Mouse (Mus musculus) kidney, adult 2 months (tissue): ENCODE results near the gene Nrl. TPM values are rescaled to one million over a fixed set of nuclear protein-coding genes. Genes with fewer than 3 reads are reported as not detected.
A peak's percentile ranks its signal among the peaks of the same experiment; 100 is the strongest.

Experiments
- DNase-seq: peaks from one replicate; pipeline ENCODE4 v3.0.0; 2021
- H3K27ac ChIP-seq: fragments of 200-500 bp; 2 replicates; pipeline ENCODE4 v1.5.1; 2012; ENCODE audit warnings: low read depth, low read length, control low read depth, inconsistent platforms; ENCODE audit not compliant: insufficient read depth
- H3K27me3 ChIP-seq: fragments of 200-500 bp; replicated peaks from 2 replicates; pipeline ENCODE4 v1.6.1; 2012; ENCODE audit warnings: mild to moderate bottlenecking, moderate library complexity, low read length, inconsistent platforms; ENCODE audit not compliant: control insufficient read depth, insufficient read depth
- H3K36me3 ChIP-seq: fragments of 200-500 bp; 2 replicates; pipeline ENCODE4 v1.6.1; 2012; ENCODE audit warnings: mild to moderate bottlenecking, moderate library complexity, low read length, inconsistent platforms; ENCODE audit not compliant: control insufficient read depth, insufficient read depth
- H3K4me1 ChIP-seq: fragments of 200-500 bp; 2 replicates; pipeline ENCODE4 v1.6.1; 2011; ENCODE audit warnings: low read length; ENCODE audit not compliant: control insufficient read depth, insufficient read depth
- H3K4me3 ChIP-seq: fragments of 200-500 bp; 2 replicates; pipeline ENCODE4 v1.5.1; 2011; ENCODE audit warnings: mild to moderate bottlenecking, low read depth, low read length, control low read depth; ENCODE audit not compliant: insufficient read depth
- CTCF ChIP-seq: fragments of 200-500 bp; conservative IDR thresholded peaks from 2 replicates; pipeline ENCODE4 v1.5.1; 2011; ENCODE audit warnings: low read depth, mild to moderate bottlenecking, control low read depth, low read length, moderate library complexity, mixed read lengths; ENCODE audit not compliant: insufficient read depth, insufficient read length
- POLR2A ChIP-seq: fragments of 200-500 bp; IDR thresholded peaks from one replicate; pipeline ENCODE4 v1.6.1; 2011; ENCODE audit warnings: low read depth, low read length, control low read depth
- WGBS: fragments of 180-500 bp; shearing (Covaris S2); methylation state at CpG from one replicate; pipeline ENCODE4 v1.1.7; 2018; 5-methylcytosine and 5-hydroxymethylcytosine counted together
- polyA plus RNA-seq: library from polyadenylated mRNA; depleted of rRNA; stranded (reverse); fragments of >200 nt; gene quantifications from 2 replicates; pipeline ENCODE4 v1.2.3, GENCODE M21; 2012

Nrl gene
- polyA plus RNA-seq, 1 experiment = not detected

GRCm38 (mm10) chr14:55536116-55536745 lies 11.4 kb upstream of the Nrl start:
- WGBS = 55% methylated on average over 6 of the region's 6 CpGs
- H3K27ac ChIP-seq = no peak overlapping the region
- no peaks in the 10 kb centered on the region for H3K4me1 ChIP-seq
- DNase-seq = peak; percentile 52
- H3K4me3 ChIP-seq = no peak overlapping the region
- no peaks in the 10 kb centered on the region for H3K27me3 ChIP-seq
- peak; percentile 79 for TF ChIP-seq CTCF
- TF ChIP-seq POLR2A = no peak
- H3K36me3 ChIP-seq = no peaks in the 10 kb centered on the region

GRCm38 (mm10) chr14:55527940-55528339 lies 3.2 kb upstream of the Nrl start:
- no peak for TF ChIP-seq POLR2A
- TF ChIP-seq CTCF = peak; percentile 45
- WGBS = 16% methylated on average over 3 of the region's 3 CpGs
- no peak overlapping the region for H3K4me3 ChIP-seq
- no peaks in the 10 kb centered on the region for H3K36me3 ChIP-seq
- DNase-seq = peak; percentile 58
- H3K27ac ChIP-seq = no peak overlapping the region
- no peaks in the 10 kb centered on the region for H3K4me1 ChIP-seq
- H3K27me3 ChIP-seq = no peaks in the 10 kb centered on the region

DNA sequence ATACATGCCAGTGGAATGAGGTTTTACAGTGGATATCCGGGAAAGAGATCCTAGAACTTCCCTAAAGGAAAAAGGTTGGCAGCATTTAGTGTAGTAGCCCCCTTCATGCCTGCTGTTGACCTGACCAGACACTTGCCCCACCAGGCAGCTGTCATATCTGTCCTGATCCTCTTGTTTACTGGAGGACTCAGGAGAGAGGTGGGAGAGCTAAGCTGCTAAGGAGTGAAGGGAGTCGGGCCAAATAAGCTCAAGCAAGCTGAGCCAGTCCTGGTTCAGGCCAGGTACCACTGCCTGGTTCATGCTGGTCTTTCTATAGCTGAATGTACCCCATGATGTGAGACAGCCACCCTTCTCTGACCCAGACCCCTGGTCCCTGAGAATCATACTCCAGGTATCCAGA lies 1.9 kb upstream of the Nrl start:
- H3K36me3 ChIP-seq = no peaks in the 10 kb centered on the region
- DNase-seq = no peak
- no peak overlapping the region for H3K4me3 ChIP-seq
- H3K4me1 ChIP-seq = no peaks in the 10 kb centered on the region
- no peak for TF ChIP-seq CTCF
- TF ChIP-seq POLR2A = no peak
- H3K27ac ChIP-seq = no peak overlapping the region
- H3K27me3 ChIP-seq = no peaks in the 10 kb centered on the region
- WGBS = 83% methylated on average over 2 of the region's 2 CpGs

DNA sequence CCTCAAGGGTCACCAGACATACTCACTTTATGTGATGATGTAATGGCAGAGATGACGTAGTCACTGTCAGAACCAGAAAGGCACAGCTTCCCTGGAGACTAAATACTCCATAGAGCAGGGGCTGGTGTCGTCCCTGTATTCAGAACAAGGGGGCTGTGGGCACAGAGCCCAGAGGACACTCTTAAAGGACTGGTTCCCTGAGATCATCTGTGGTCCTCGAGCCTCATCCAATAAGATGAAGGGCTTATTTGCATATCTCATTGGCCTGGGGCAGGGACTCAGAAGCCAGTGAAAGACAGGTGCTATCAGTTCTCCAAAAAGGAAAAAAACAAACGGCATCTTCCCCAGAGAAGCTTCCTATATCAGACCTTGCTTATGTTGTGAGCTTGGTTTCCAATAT lies 719 bp downstream of the Nrl start:
- Histone ChIP-seq H3K4me1 (no peaks in the 10 kb centered on the region), H3K4me3 (no peak overlapping the region), H3K27ac (no peak overlapping the region), H3K27me3 (peaks cover 1% of the 10 kb centered on the region; the same call in 1 of the 2 replicates), H3K36me3 (no peaks in the 10 kb centered on the region)
- TF ChIP-seq CTCF (no peak), POLR2A (no peak)
- DNase-seq = no peak
- WGBS = 55% methylated on average over 4 of the region's 4 CpGs

GRCm38 (mm10) chr14:55520451-55521361 lies 4.1 kb downstream of the Nrl start:
- Histone ChIP-seq H3K27ac (no peak overlapping the region), H3K36me3 (no peaks in the 10 kb centered on the region), H3K27me3 (peaks cover 1% of the 10 kb centered on the region; the same call in 1 of the 2 replicates), H3K4me1 (no peaks in the 10 kb centered on the region), H3K4me3 (peak overlapping the region; percentile 20; the same call in 1 of the 2 replicates)
- peak; percentile 9 for DNase-seq
- 2% methylated on average over 61 of the region's 61 CpGs for WGBS
- no peak for TF ChIP-seq CTCF
- TF ChIP-seq POLR2A = no peak

DNA sequence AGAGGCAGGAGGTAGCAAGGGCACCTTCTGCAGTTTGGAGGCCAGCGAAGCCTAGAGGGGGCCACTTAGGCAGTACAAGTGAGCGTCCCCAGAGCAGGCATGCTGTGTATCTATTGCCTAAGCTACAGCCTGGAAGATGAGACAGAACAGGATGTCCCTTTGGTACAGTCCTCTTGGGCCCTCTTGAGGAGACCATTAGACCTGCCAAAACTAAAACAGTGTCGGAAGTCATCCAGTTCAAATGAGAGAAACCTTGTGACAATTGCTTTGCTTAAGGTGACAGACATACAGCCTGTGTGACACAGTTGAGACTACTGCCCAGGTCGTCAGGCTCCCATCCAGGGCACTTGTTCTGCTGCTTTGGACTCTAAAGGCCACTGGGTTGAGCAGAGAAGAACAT lies 5.2 kb downstream of the Nrl start:
- 75% methylated on average over 4 of the region's 4 CpGs for WGBS
- Histone ChIP-seq H3K4me3 (no peak overlapping the region), H3K27me3 (peaks cover 1% of the 10 kb centered on the region; the same call in 1 of the 2 replicates), H3K36me3 (no peaks in the 10 kb centered on the region), H3K4me1 (no peaks in the 10 kb centered on the region), H3K27ac (no peak overlapping the region)
- DNase-seq = no peak
- TF ChIP-seq POLR2A (no peak), CTCF (no peak)

DNA sequence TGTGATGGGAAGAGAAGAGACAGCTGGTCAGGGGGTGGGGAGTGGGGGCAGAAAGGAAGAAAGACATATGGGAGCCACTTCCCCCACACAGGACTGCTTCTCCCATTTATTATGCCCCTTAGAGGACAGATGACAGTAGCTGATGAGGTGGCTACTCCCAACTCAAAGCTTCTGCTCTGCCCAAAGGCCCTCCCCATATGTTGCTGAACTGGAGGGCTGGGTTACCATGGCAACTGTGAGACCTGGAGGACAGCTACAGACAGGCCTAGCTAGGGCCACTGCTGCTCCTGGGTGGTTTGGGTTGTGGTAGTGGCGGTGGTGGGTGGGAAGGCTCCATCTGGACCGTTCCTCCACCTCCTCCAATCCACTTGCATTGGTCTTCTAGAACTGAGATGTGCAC lies 5.9 kb downstream of the Nrl start:
- Histone ChIP-seq H3K4me3 (no peak overlapping the region), H3K27me3 (peaks cover 1% of the 10 kb centered on the region; the same call in 1 of the 2 replicates), H3K4me1 (no peaks in the 10 kb centered on the region), H3K36me3 (no peaks in the 10 kb centered on the region), H3K27ac (no peak overlapping the region)
- no peak for TF ChIP-seq POLR2A
- TF ChIP-seq CTCF = no peak
- 68% methylated on average over 2 of the region's 2 CpGs for WGBS
- no peak for DNase-seq
